Mouse (Mus musculus) embryonic facial prominence, embryonic 12.5 days (tissue): Measurements from ENCODE around the gene Eif2ak1. TPM values are rescaled to one million over a fixed set of nuclear protein-coding genes. Genes with fewer than 3 reads are reported as not detected.

Source experiments
- polyA plus RNA-seq: library from polyadenylated mRNA; unstranded; fragments of >200 nt; fragmentation: Nextera tagmentation; extraction: Ambion mirVana; gene quantifications from 2 replicates; pipeline ENCODE4 v1.2.1, GENCODE M21; 2016

Gene Eif2ak1
- polyA plus RNA-seq, 1 experiment from 2014 or later, result 47.7 TPM

Other genes starting within 250 kb of the Eif2ak1 start
- gene Cyth3, start 195.3 kb upstream of the Eif2ak1 start, polyA plus RNA-seq, result 46.0 and 48.7 TPM in 2 replicates
- 31.7 and 34.7 TPM in 2 replicates for gene Usp42, start 85.5 kb upstream of the Eif2ak1 start, polyA plus RNA-seq
- 0.36 TPM in 2 replicates for gene Ankrd61, start 79.9 kb downstream of the Eif2ak1 start, polyA plus RNA-seq
- 89.4 and 95.2 TPM in 2 replicates for gene Aimp2, start 92.1 kb downstream of the Eif2ak1 start, polyA plus RNA-seq
- 34.4 and 40.4 TPM in 2 replicates for gene Pms2, start 92.2 kb downstream of the Eif2ak1 start, polyA plus RNA-seq
- gene Gm42421, start 110.4 kb downstream of the Eif2ak1 start, polyA plus RNA-seq, result 0.79 and 1.1 TPM in 2 replicates
- 0.77 and 1.3 TPM in 2 replicates for gene Rsph10b, start 115.2 kb downstream of the Eif2ak1 start, polyA plus RNA-seq
- gene Ccz1, start 197.1 kb downstream of the Eif2ak1 start, polyA plus RNA-seq, result 95.2 and 96.2 TPM in 2 replicates
- not detected in 2 replicates for gene Ocm, start 208.9 kb downstream of the Eif2ak1 start, polyA plus RNA-seq